Mouse (Mus musculus) adrenal gland (tissue): ENCODE data around the gene Barx2.

Experiments
- intact Hi-C: fragments of 180-260 bp; cut with DNase I; formaldehyde crosslinking; loops from one replicate; pipeline ENCODE4 v1.15.1; 2025

Gene Barx2

GRCm38 (mm10) chr9:31894775-31895320, 18.4 kb downstream of the Barx2 start:
- intact Hi-C loops = no loop called here

GRCm38 (mm10) chr9:31888333-31888732, 24.9 kb downstream of the Barx2 start:
- intact Hi-C loops = no loop called here

DNA sequence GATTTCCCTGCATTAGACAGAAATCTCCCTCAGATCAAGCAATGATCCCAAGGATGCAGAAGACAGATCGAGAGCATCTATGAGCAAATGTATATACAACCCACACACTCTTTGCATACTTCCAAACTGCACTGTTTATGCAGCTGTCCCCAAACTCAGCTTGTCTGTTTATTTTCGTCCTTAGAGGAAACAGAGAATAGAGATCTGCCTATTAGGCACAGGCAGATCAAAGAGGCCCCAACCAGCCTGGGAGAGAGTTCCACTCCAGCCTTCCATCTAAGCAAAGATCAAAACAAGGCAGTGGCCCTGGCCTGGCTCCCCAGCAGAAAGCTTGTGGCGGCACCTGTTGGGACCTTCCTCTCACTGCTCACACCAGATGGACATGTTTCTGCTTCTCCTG, 27.0 kb downstream of the Barx2 start:
- intact Hi-C loops = no loop called here

GRCm38 (mm10) chr9:31882376-31882775, 30.9 kb downstream of the Barx2 start:
- intact Hi-C loops = no loop called here

GRCm38 (mm10) chr9:31875556-31875955, 37.7 kb downstream of the Barx2 start:
- intact Hi-C loops = no loop called here

GRCm38 (mm10) chr9:31874236-31874635, 39.0 kb downstream of the Barx2 start:
- intact Hi-C loops = no loop called here

DNA sequence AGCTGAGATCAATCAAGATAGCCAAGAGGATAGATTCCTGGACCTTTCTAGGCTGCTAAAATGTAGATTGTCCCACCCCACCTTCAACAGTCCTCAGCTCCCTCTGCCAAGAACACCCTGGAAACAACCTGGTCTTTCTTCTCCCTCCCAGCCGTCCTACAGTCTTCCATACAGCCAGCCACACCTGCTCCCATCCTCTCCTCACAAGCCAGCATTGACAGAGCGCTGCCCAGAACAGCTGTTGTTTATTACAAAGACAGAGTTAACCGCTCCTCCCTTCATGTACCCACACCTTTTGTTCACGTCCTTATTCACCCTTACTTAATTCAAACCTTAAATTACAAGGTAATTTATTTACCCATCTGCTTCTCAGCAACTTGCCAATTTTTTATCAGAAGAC, 41.9 kb downstream of the Barx2 start:
- intact Hi-C loops = no loop called here

GRCm38 (mm10) chr9:31868823-31869460, 44.3 kb downstream of the Barx2 start:
- intact Hi-C loops = no loop called here

GRCm38 (mm10) chr9:31863830-31864229, 49.4 kb downstream of the Barx2 start:
- intact Hi-C loops = no loop called here

GRCm38 (mm10) chr9:31859446-31859845, 53.8 kb downstream of the Barx2 start:
- intact Hi-C loops = no loop called here

GRCm38 (mm10) chr9:31858720-31859340, 54.4 kb downstream of the Barx2 start:
- intact Hi-C loops = no loop called here

DNA sequence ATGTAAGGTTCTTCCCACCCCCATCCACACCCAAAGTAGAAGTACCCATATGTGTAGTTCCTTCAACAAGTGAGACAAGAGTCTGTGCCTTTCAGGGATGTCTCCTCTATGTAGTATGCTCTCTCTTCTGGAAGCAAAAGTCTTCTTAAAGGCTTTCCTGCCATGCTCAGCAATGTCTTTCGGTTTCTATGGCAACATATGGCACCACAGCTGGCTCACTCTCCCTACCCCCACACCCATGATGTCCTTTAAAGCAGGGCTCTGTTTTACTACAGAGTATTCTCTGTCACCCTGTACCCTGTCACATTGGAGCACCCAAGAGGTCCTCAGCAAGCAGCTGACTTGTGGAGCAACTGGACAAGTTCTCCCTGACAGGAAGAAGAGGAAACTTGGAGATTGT, 55.8 kb downstream of the Barx2 start:
- intact Hi-C loops = no loop called here

GRCm38 (mm10) chr9:31856437-31856836, 56.8 kb downstream of the Barx2 start:
- intact Hi-C loops = no loop called here

- intact Hi-C loops = no loop called here
Observed at GRCm38 (mm10) chr9:31855668-31856067, 57.6 kb downstream of the Barx2 start.

- intact Hi-C loops = no loop called here
Observed at GRCm38 (mm10) chr9:31851710-31852109, 61.6 kb downstream of the Barx2 start.

GRCm38 (mm10) chr9:31850706-31851105, 62.6 kb downstream of the Barx2 start:
- intact Hi-C loops = no loop called here

- intact Hi-C loops = no loop called here
Observed at GRCm38 (mm10) chr9:31849387-31849786, 63.9 kb downstream of the Barx2 start.

DNA sequence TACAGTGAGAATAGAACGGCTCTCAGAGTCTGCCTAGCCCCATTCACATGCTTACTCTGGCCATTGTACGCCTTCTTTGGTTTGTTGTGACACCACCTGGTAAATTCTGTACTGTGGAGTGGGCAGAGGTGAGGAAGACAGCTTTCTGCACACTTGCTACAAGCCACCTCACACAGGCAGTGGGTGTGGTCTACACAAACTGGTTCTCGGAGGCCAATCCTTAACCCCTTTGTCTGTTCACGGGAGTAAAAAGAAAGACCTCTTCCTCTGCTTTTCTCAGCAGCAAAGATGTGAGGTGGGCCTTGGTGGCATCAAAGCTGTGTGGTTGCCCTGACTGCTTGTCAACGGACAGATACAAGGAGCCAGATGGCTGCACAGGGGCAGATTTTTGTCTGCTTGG, 68.6 kb downstream of the Barx2 start:
- intact Hi-C loops = no loop called here

- intact Hi-C loops = no loop called here
Observed at GRCm38 (mm10) chr9:31841108-31841815, 72.0 kb downstream of the Barx2 start.

GRCm38 (mm10) chr9:31840571-31840970, 72.7 kb downstream of the Barx2 start:
- intact Hi-C loops = no loop called here

- intact Hi-C loops = no loop called here
Observed at GRCm38 (mm10) chr9:31840037-31840436, 73.2 kb downstream of the Barx2 start.
